Mouse (Mus musculus) stomach, postnatal 0 days (tissue): ENCODE results near the gene Gatad1.

ENCODE experiments used
- CTCF ChIP-seq: IDR thresholded peaks from 2 replicates; pipeline ENCODE4 v1.5.1; 2016; ENCODE audit warnings: antibody characterized with exemption, low read depth, mild to moderate bottlenecking, moderate library complexity
- EP300 ChIP-seq: optimal IDR thresholded peaks from 2 replicates; pipeline ENCODE3; 2016; ENCODE audit warnings: antibody characterized with exemption

- TF ChIP-seq CTCF = no peak
- no peak for TF ChIP-seq EP300
Observed at GRCm38 (mm10) chr5:3700025-3700424, 43.0 kb upstream of the Gatad1 start.
